Mouse (Mus musculus): Measurements from ENCODE around the gene Btg3.
"Not testable (repeated sequence)": the region's sequence is repeated elsewhere in the genome, so short reads cannot be mapped to it uniquely, and the experiment has no call there.

Btg3 gene

DNA sequence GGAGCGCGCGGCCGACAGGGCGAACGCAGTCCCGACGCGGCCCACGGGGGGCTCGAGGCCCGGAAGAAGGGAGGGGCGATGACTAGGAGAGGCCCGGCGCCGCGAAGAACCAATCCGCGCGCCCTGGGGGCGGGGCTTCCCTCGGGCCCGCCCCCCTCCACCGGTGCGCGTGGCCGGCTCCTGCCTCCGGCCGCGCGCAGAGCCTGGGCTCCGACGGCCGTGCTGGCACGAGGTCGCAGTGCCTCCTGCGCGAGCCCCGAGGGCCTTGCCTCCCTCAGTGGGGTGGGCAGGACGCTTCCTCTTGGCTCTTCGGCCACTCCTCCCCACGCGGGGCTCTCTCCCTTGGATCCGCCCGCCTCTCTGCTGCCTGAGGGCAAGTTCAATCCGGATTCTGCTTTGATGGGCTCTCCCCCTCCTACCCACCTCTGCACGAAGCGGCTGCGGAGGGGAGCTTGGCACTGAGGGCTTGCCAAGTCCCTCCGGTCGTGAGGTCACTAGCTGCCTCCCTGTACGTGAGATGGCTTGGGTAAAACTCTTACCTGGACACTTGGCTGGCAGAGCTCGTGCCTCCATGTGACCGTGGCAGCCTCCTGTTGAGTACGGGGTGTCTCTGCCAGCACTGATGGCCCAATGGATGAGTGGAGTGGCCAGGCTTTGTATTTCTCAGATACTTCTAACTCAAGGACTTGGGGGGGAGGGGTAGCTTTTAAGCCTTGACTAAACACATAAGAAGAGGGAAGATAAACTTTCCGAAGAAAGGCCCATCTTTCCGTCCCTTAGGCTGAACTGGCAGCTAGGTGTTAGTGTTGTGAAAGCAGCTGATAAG lies at the start of gene Btg3:
TSS of gene Btg3 (minus strand) at position 448 of the 826 bp plus-strand sequence.
- peak; percentile 65 for DNase-seq (ENCODE audit: low read depth, low spot score)

DNA sequence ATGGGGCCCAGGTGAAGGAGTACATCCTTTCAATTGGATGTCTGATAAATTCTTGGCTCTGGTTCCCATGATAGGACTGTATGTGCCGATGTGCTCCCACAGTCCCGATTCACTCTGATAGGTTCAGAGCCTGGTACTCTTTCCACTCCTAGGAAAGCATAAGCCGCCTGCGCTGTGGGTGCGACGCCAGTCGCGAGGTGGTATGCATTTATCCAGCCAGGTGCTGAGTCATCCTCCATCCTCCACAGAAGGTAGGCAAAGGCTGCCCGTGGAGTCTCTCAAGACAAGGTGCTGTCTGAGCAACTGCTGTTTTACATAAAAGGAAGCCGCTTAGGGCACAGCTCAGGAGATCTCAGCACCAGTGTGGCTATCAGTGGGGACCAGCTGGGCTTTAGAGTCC lies 40.7 kb upstream of the Btg3 start:
- DNase-seq (ENCODE audit: low read depth, low spot score): no peak

DNA sequence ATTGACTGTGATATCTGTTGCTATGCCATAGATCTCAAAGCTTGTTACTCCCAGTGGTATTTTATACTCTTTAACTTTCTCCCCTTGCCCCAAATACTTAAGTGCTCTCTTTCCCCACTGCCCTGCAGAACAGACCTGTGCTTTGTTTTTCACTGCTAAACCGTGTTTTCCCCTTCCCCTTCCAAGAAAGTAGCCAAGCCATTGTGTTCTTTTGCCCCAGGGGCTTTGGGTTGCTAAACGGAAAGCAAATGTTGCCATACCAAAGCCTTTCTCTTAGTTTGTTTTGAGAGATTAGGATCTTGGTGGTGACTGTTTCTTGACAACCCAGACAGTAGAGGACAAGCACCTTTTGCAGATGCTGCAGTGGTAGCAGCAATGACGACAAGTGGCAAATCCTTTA lies 39.5 kb upstream of the Btg3 start:
- no peak for DNase-seq (ENCODE audit: low read depth, low spot score)

DNA sequence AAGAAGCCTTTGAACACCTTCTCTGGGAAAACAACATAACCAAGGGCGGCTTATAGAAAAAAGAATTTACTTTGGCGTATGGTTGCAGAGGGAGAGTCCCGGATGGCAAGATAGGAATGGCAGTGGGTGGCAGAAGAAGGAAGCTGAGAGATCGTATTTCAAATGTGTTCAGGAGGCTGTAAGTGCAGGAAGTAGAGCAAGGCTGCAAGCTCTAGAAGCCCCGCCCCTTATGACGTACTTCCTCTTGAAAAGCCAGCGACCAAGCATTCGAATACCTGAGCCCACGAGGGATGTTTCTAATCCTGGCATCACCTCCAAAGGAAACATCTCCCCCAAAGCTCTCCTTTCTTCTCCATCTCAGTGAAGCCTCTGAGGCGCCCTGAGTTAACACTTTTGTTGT lies 33.0 kb upstream of the Btg3 start:
- no peak for DNase-seq (ENCODE audit: low read depth, low spot score)

DNA sequence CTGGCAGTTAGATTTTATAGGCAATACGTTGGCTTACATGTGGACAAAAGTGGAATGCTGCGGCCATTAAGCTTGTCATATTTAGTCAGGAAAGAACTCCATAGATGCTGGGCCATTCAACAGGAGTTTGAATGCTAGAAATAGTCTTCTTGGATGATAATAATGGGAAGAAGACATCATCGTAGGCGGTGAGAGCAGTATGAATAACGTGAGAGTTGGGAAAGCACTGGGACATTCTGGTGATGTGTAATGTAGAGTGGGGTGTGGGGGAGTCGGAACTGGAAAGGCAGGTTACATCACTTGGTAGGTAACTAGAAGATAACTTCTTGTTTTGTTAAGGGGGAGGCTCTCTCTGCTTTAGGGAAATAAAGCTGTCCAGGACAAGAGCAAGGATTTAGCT lies 30.9 kb upstream of the Btg3 start:
- no peak for DNase-seq (ENCODE audit: low read depth, low spot score)

DNA sequence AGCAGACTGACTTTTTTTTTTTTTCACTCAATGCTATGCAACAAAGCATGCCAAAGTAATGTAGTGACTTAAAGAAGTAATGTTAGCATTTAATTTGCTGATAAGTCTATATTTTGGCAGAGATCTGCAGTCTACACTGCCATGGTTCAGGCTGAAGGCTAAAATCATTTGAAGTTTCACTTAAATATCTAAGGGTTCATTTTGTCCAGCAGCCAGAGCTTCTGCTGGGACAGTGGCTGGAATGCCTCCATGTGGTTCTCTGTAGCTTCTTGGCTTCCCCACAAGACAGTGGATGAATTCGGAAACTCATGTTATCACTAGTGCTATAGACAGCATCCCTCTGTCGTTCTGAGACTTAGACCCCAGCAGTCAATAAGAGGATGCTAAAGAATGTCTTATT lies 29.7 kb upstream of the Btg3 start:
- DNase-seq (ENCODE audit: low read depth, low spot score): no peak

DNA sequence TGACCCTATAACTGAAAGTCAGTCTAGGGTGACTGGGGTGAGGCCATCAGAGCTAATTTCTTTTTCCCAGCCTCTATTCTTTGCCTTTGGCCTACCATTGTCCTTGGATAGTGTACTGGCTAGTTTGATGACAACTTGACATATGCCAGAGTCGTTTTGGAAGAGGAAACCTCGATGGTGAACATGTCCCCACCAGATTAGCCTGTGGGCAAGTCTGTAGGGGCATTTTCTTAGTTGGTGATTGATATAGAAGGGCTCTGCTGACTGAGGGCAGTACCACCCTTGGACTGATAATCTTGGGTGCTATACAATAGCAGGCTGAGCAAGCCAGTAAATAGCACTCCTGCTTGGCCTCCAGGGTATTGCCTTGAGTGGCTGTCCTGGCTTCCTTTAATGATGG lies 25.3 kb upstream of the Btg3 start:
- DNase-seq (ENCODE audit: low read depth, low spot score): no peak

DNA sequence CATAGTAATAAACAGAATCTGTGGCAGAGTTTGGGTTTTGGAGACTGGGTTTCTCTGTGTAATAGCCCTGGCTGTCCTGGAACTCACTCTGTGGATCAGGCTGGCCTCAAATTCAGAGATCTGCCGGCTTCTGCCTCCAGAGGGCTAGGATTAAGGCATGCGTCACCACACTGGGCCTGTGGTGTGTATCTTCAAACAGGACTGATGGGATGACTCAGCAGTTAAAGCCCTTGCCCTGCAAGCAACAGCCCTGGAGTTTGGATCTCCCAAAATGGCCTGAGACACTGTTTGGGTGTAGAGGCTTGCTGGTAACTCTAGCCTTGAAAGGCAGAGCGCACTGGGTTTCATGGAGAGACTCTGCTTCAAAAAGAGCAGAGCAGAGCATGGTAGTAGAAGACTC lies 22.4 kb upstream of the Btg3 start:
- no peak for DNase-seq (ENCODE audit: low read depth, low spot score)

DNA sequence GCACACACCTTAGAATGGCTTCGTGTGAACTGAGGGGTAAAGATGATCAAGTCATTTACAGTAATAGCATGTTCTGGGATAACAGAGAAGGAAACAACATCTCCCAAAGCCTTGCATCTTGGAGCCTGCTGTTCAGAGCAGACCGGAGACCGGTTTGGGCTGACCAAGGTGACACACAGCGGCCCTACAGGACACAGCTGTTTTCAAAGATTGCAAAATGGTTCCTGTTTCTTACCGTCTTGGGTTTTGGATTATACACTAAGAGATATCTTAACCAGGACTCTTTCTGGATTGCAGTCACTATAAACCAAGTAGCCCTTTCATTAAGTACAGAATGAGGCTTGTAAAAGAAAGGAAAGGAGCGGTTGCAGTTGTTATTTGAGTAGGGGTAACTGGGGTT lies 21.7 kb upstream of the Btg3 start:
- DNase-seq (ENCODE audit: low read depth, low spot score): no peak

DNA sequence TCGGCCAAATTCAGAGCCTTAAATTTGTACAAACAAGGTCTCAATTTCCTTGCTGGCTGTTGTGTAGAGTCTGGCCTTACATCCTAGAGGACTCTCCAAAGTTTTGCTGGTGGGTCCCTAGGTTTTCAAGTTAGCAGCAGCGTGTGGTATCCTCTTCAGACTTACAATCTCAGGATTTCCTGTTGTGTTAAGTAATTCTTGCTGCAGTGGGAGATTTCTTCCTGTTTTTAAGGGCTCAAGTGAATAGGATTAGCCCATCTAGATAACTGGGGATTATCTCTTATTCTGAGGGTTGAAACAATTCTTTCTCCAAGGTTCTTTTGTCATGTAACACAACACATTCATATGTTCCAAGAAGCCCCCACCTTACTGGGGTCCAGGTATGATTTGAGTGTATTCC lies 14.4 kb upstream of the Btg3 start:
- no peak for DNase-seq (ENCODE audit: low read depth, low spot score)

DNA sequence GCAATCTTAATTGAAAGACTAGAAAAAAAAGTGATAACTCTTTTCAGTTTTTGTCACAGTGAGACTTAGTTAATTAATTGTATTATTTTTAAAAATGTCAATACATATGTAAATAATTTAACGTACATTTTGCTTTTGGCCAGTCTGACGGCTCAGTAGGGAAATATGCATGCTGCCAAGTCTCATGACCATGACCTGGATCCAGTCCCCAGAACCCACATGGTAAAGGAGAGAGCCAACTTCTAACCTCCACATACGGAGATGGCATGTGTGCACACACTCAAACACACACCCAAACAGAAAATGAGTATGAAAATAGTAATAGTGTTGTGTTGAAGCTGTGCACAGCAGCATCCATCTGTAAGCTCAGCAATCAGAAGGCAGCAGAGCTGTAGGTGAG lies 13.0 kb upstream of the Btg3 start:
- no peak for DNase-seq (ENCODE audit: low read depth, low spot score)

DNA sequence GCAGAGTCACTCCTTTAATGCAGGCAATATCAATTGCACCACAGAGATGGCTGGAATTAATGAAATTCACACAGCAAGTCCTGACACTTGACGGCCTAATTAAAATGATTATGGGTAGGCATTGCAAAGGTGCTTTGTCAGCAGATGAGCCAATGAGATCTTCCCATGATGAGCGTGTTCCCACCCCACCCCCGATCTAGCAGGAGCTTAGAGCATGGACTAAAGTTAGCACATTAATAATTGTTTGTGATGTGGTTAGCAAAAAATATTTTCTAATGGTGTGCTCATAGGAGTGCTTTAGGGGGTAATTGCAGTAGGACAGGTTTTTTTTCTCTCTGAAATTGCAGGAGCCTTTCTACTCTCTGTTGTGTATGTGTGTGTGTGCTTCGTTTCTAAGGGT lies 12.1 kb upstream of the Btg3 start:
- DNase-seq (ENCODE audit: low read depth, low spot score): no peak

DNA sequence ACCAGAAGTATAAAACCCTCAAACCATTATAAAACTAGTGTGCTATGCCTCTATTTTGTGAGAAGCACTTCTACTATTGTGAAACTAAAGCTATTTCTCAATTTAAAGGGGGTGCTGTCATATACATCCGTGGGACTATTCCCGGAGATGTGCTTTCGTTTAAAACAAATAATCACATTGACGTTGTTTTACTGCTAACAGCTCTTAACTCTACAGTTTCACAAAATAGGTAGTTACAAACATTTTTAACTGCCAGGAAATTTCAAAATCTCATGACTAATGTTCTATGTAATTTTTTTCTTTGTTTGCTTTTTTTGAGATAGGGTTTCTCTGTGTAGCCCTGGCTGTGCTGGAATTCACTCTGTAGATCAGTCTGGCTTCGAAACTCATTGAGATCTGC lies 1.5 kb upstream of the Btg3 start:
- DNase-seq (ENCODE audit: low read depth, low spot score): no peak

DNA sequence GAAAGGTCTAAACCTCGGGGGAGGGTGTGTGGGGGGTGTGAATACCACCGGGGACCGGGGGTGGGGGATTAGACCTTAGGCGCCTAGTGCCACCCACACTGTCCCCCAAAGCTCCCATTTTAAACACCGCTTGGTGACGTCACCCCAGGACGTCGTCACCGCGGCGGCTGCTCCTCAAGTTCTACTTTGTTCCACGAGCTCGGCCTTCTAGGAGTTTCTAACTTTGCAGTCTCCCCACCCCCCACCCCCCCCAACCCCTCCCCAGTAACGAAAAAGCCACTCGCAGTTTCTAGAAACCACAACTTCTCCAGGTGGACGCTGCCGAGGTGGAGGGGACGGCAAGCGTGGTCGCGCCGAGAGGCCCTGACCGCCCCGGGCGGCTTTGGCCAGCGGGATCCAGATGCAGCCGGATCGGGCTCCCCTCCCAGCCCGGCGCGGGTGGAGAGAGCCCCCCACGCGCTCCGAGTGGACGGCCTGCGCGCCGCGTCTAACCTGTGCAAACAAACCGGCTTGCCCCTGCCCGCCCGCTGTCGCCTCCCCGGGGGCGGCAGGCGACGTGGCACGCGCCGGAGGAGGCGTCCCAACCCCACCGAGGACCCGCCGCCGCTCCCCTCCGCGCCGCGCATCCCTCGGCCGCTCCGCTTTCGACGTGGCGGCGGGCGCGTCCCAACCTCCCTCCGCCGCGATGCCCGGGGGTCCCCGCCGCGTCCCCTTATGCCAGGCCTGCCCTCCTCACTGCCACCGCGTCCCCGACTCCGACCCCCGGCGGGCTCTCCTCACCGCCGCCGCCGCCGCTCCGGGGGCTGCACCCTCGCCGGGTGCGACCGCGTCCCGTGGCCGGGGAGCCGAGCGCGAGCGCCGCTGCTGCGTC lies 936 bp downstream of the Btg3 start:
- no peak for DNase-seq (ENCODE audit: low read depth, low spot score)

DNA sequence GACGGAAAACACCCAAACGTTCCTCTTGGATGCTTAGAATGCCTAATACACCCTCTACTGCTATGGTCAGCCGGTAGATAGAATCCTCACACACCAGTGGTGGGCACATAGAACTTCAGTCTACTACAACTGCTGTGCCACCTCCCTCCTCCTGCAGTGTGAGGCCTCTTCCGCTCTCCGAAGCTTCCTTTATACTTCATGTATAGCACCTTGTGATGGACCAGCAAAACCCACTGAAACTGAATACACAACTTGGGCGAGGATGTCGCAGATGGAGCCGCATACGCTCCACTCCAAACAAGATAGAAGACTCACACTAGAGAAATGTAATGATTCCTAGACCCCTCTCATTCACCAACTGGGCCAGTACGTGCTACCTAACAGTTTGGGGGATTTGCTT lies 1.8 kb downstream of the Btg3 start:
- DNase-seq (ENCODE audit: low read depth, low spot score): no peak

DNA sequence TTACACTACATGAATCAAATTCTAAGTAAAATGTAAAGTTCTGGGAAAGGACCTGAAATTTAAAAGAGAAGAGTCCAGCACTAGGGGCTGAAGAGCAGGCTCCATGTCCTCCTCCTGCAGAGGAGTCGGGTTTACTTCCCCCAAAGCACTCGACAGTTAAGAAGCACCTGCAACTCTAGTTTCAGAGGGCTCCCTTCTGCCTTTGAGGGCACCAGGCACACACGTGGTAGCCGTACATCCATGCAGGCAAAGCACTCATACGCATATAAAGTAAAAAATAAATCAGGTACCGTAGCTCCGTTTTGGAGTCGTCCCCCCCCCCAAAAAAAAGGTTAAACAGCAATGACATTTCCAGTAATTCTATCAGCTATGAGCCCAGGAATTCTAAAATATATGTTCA lies 3.2 kb downstream of the Btg3 start:
- no peak for DNase-seq (ENCODE audit: low read depth, low spot score)

DNA sequence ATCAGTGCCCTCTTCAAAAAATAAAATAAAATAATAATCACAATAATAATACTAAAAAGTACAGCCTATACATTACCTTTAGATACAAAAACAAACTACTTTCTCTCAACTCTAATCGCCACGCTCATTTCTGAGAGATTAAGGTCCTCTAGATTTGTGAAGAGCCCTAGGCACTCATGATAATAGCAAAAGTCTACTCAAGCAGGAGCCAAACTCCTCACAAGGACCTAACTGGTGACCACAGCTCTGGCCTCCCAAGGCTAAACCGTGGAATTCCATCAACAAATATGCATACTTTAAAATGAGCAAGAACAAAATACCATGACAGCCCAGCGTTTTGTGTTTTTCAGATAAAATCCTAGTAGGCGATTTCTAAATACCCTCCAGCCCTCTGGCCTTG lies 4.2 kb downstream of the Btg3 start:
- DNase-seq (ENCODE audit: low read depth, low spot score): no peak

DNA sequence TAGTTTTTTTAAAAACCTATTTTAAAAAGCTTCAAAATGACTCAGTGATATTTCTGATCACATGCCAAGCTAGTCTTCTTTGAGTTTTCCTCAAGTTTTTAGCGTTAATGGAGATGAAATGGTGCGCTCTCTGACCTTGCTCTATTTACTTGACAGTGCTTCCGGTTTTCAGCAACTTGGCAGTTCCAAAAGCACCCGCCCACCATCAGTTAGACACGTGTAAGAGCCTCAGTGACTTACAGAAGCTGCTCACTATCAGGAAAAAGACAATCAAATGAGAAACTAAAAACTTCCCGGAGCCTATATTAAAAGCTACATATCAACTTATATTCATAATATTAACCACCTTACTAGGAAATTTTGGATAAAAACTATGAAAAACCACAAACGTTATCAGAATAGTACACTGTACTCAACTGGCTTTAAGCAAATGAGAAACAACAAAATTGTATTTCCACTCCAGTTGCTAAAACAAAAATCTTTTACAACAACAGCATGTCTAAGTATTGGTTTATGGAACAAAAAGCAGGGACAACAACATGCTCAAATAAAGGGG lies 5.4 kb downstream of the Btg3 start:
- DNase-seq (ENCODE audit: low read depth, low spot score): no peak

DNA sequence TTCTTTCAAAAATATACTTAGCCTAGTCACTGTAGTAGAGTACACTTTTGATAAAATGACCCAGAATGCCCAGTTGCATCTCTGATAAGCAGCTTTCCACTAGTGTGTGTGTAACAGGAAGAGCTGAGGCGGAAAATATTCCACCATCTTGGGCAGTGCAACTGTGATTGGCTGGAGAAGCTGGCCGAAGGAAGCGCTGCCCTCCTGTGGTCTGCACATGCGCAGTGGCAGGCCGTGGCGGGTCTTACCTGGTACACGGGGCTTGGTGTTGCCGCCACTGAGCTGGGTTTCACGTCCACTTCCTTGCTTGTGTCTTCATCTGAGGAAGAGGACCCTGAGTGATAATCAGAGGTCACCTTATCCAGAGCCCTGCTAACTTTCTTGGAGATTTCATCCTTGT lies 12.4 kb downstream of the Btg3 start:
- DNase-seq (ENCODE audit: low read depth, low spot score): not testable (repeated sequence)

DNA sequence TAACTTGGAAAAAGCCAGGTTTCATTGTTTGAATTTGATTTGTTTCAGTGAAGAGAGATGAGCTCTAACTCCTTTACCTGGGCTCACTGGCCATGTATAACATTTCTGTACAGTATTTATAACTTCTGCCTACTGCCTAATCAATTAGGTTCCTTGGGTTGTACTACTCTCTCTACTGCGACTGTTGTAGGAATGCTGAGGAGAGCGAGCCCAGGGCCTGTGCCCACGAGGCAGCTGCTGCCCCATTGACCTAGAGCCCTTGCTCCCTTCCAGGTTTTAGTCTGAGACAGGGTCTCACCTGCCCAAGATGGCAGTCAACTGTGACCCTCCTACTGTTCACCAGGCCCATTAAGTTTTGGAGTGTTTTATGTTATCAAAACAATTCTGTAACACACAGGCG lies 15.5 kb downstream of the Btg3 start:
- DNase-seq (ENCODE audit: low read depth, low spot score): no peak

DNA sequence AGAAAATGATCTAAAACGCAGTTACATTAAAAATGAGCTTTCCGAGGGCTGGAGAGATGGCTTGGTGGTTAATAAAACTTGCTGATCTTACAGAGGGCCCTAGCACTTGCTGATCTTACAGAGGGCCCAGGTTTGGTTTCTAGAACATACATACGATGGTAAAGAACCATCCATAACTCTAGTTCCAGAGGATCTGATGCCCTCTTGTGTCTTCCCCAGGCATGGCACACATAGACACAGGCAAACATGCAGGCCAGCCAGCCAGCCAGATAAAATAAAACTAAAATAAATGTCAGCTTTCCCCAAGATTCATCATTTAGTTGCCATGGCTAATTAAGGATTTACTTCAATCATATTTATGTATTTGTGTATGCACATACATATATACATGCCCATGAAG lies 19.2 kb downstream of the Btg3 start:
- DNase-seq (ENCODE audit: low read depth, low spot score): no peak

DNA sequence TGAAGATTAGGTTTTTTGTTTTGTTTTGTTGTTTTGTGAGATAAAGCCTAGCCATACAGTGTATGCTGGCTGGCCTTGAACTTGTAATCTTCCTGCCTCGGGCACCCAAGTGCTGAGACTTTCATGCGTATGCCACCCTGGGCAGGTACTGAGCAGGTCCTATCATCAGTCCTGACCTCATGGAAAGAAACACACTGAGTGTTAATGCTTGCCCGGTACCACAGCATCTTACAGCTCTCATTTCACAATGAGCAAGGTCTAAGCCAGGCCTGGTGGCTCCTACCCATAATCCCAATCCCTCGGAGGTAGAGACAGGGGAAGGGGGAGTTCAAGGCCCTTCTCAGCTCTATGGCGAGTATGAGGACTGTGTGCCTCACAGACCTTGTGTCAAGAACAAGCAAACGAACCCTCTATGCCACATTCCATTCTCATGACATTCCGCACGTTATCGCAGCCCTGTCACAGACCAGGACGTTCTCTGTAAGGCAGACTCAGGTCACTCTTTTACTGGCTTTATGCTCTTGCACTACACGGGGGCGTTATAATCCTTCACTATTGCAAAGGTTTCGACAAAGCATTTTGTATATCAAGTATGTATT lies 29.6 kb downstream of the Btg3 start:
- no peak for DNase-seq (ENCODE audit: low read depth, low spot score)

Data from retina, adult 2 months (tissue).